Mouse (Mus musculus) Muller cell, postnatal 12 days (primary cell): ENCODE measurements around the gene Cldn5.

Experiments
- DNase-seq: peaks from one replicate; pipeline ENCODE4 v3.0.0-alpha.2; 2015; ENCODE audit errors: inconsistent ontology term

The Cldn5 gene

DNA sequence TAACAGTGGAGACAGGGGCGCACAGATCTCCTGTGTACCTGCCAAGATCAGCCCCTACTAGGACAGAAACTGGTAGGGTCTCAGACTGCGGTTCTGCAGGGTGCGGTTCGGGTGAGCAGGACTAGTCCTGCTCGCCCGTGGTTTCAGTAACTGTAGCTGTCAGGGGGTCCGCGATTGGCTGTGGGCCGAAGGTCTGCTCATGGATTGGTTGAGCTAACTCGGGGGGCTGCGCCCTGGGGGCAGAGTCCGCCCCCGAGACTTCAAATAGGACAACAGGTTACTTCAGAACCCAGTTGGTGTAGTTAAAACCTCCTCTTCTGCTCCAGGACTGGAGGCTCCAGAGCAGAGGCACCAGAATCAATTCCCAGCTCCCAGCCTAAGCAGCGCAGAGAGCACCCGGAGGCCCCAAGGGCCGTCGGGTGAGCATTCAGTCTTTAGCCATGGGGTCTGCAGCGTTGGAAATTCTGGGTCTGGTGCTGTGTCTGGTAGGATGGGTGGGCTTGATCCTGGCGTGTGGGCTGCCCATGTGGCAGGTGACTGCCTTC, at the start of gene Cldn5:
Gene Cldn5, plus strand, starts transcription at position 292 of the 545 bp plus-strand sequence.
- no peak for DNase-seq

DNA sequence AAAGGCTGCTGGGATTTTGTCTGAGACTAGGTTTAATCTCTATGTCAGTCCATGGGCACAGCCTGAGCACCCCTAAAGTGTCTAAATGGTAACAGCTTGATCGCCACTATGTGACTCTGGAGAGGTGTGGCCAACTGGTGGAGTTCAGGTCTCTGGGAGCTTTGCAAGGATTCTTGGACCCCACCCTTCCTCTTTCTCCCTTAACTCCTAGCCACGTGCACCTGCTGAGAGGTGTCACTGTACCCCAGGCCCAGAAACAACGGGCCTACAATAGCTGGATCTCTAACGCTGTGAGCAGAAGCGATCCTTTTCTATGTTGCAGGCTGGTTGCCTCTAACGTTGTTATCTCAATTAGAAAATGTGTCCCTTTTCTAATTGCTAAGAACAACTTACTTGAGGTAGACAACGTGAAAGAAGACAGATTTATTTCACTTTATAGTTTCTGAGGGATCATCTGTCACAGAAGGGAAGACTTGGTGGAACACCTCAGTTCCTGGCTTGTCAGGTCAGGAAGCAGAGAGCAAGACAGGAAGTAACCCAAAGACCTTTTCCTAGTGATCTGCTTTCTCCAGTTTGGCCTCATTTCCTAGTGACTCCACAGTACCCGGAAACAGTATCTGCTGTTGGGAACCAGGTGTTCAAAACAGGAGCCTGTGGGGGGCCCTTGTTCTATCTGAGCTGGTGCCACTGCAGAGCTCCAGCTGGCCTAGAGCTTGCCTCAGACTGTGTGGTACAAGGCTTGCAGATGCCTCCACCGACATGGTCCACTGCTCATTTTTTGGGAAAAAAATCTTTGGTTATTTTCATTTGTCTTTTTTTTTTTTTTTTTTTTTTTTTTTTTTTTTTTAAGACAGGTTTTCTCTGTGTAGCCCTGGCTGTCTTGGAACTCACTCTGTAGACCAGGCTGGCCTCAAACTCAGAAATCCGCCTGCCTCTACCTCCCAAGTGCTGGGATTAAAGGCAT, 48.8 kb upstream of the Cldn5 start:
- no peak for DNase-seq

DNA sequence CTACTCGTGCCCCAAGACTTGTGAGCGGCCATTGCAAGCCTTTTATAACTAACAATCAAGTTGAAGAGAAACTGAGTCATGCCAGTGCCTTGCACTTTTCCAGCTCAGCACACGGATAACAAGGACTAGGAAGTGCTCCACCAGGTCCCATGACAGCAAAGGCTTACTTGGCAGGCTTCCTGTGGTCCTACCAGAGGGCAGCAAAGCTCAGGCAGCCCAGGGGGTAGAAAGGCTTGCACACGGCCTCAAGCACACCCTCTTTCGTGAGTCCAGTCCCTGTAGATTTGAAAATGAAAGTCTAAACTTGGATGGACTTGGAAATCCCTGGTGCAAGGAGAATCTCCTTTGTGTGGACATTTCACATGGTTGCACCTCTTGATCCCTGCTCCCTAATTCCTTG, 47.5 kb upstream of the Cldn5 start:
- no peak for DNase-seq

DNA sequence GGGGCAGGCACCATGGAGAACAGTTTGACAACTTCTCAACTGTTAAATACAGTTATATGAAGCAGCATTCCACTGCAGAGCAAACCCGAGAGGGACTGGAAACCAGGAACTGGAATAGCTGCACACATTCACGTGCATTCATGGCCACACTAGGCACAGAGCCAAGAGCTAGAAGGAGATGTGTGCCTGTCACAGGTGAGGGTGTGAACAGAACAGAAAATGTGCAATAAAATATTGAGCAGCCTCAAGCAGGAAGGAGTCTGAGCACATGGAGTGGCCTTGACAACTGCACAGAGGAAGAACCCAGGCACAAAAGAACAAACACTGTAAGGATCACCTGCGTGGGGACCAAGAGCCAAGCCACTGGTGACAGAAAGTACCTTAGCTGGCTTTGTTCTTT, 46.0 kb upstream of the Cldn5 start:
- no peak for DNase-seq

DNA sequence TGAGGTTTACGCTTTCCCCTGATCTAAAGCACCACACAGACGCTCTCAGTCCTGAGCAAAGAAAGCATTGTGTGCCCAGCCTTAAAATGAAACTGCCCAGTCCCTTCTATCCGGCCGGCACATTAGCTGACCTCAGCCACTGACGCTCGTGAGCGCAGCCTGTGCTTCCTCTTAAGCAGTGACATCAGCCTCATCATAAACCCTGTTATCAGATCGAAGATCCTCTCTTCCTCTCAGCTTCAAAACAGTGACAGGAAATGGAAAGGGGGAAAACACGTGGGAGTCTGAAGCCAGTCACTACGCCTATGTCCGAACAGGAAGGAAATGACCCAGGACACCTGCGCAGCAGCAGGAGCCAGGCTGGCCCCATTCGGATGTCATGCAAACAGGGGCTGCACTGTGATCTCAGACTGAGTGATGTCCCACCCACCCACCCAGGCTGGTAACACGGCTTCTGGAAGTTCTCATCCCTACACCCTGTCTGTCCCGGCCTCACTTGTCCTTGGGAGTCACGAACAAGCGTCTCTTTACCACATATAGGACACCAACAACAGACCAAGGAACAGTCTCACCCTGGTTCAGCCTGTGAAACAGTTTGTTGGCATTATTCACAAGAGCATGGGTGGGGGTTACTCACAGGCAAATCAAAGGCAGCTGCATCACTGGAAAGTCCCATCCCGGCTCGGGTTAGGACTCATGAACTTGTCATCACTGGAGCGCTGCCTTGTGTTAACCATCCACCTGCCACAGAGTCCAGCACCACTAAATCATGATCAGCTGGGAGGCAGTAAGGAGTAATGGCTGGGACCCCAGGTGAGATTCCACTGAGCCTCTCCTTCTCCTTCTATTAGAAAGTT, 43.3 kb upstream of the Cldn5 start:
- DNase-seq = peak; percentile 33

DNA sequence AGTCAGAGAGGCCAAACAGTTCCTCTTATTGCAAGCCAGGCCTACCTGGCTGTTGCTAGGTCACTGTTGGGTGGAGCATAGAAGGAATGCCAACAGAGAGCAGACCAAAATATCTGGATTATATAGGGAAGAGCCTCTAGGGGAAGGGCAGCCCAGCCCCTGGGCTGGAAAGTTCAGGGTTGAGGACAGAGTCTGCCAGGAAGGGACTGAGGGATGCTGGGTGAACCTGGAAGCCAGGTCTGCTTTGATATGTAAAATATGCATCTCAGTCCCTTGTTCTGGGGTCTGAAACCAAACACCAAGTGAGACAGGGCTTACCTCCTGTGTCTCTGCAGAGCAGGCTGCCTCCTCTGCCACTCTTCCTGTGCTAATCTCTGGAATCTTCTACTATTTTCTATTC, 38.3 kb upstream of the Cldn5 start:
- no peak for DNase-seq

DNA sequence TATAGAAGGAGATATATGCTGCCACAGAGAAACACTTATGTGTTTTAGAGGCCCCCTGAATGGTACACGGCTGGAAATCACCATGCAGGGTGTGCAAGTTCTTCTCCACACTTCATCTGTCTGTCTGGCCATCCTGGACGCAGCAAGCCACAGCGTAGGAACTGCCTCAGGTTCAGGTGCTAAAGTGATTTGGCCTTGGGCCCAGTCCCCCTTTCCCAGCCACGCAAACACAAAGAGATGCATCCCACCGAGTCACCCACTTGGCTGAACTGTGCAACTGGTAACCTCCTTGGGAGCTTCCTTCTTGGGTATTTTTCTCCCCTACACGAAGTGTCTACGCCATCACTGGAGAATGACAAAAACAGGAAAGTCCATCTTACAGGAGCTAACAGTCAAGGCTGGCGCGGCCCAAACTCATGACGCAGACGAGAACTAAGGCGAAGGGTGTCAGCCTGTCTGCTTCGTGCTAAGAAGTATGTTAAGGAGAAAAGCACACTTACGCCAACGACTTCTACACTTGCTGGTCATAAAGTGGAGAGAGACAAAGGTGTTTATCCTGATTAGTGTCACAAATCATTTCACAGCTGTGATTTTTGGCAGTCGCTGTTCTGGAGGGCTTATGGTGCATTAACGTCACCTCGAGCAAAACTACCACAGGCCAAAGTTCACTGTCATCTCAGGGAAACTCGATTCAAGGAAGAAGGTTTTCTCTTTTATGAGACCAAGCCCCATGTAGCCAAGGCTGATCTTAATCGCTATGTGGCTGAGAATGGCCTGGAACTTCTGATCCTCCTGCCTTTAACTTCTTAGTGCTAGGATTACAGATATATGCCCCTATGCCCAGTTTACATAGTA, 30.2 kb upstream of the Cldn5 start:
- DNase-seq = no peak

DNA sequence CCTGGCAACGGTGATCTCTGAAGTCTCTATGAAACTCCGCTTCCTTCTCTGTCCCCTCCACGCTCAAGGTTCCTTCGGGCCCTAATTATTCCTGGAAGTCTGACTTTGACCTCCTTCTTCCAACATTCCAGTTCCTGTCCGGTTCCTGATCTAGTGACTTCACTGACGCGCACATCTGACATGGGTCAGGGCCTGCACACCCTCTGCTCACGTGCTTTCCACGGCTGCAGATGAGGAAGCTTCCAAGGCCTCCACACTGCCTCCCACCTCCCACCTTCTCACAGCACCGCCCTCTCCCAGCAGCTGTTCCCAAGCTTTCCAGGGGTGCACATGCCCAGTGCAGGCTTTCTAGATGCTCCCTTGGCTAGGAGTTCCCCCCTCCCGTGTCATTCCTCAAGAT, 25.5 kb upstream of the Cldn5 start:
- no peak for DNase-seq

DNA sequence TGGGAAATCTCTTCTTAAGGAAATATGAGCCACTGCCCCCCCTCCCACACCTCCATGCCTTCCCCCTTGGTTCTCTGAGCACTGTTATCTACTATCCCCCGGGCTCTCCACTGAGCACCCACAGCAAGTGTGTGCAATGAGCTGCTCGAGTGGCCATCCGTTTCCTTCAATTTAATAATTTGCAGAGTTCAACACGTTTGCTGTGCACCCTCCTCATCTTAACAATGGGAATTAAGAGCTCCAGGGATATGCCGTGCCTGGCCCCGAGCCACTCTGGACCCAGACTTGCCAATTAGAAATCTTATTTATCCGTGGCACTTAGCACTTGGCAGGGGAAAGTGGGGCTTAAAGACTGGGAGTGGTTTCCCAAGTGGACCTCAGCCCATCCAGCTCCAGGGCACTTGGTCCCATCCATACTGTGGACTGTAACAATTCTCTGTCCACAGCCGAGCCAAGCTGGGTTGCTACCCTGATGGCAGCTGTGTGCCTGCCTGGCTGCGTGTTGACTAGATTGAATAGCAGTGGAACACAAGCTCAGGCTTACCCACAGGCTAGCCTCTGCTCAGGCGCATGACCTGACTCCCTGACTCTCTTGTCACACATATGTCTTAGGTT, 24.7 kb upstream of the Cldn5 start:
- no peak for DNase-seq

DNA sequence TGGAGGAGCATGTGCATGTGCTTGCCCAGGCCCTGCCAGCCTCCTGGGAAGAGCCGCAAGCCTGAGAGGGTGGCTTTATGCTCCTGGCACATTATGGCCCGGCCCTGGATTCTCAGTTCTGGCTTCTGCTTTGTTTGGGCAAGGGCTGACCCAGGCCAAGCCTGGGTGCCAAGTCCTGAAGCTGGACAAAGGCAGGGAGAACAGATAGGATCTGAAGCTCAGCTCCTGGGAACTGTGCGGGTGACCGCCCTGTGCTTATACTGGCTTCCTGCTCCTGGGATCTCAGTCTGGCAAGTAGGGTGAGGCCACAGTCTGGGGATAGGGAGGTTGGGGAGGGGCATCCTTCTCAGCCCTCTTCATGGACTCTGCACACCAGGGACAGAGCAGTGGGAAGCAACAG, 14.9 kb upstream of the Cldn5 start:
- DNase-seq = no peak

DNA sequence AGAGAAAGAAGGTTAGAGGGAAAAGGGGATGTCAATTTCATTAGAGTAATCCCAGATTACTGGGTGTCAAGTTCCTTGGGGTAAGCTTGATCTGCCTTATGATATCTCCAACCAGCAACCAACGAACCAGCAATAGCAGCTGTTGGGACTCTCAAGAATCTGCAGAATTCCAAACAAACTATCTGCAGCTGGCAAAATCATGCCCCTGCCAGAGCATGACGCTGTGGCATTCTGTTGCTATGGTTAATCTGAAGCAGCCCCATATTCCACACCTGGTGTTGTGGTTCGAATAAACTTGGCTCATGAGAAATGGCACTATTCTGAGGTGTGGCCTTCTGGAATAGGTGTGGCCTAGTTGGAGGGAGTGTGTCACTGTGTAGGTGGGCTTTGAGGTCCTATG, 13.7 kb upstream of the Cldn5 start:
- DNase-seq = no peak

DNA sequence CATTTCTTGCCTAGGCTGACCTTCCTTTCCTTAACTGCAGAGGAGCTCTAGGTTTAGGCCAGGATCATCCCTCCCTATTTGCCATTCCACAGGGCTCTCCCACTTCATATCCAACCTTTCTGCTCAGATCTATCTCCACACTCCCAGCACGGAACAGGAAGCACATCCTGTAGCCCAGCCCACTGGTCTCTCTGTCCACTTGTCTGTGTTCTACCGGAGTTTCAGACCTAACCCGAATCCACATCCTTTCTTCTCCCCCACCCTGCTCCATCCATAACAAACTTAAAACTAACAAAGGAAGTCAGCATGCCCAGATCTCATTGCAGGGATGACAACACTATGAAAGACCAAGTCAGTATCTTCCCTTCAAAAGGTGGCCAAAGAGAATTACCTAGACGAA, 10.3 kb upstream of the Cldn5 start:
- no peak for DNase-seq

DNA sequence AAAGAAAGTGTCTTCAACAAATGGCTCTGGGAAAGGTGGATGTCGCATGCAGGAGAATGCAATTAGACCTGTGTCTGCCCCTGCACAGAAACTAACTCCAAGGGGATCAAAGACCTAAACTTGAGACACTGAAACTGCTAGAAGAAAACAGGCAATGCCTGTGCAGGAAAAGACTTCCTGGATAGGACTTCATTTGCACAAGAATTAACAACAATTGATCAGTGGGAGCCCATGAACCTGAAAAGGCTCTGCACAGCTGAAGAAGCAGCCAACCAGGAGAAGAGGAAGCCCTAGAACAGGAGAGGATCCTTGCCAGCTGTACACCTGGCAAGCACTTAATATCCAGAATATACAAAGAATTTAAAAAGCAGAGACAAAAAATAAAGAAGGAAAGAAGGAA, 7.1 kb upstream of the Cldn5 start:
- no peak for DNase-seq

DNA sequence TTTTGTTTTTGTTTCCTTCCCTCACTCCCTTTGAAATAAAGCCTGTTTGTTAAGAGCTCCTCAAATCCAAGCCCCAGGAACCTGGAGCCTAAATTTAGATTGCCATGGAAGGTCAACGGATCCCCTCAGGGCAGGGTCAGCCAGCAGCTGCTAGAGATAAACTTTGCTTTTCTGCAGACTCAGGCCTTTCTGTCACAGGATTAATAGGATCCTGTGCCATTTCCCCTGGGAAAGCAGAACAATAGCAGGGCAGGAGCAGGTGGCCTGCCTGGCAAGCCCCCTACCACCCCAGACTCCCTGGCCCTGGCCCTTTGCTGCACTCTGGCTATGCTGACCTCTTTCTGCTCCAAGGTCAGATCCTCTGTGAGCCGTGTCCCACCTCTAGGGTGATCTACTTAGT, 2.7 kb upstream of the Cldn5 start:
- no peak for DNase-seq

DNA sequence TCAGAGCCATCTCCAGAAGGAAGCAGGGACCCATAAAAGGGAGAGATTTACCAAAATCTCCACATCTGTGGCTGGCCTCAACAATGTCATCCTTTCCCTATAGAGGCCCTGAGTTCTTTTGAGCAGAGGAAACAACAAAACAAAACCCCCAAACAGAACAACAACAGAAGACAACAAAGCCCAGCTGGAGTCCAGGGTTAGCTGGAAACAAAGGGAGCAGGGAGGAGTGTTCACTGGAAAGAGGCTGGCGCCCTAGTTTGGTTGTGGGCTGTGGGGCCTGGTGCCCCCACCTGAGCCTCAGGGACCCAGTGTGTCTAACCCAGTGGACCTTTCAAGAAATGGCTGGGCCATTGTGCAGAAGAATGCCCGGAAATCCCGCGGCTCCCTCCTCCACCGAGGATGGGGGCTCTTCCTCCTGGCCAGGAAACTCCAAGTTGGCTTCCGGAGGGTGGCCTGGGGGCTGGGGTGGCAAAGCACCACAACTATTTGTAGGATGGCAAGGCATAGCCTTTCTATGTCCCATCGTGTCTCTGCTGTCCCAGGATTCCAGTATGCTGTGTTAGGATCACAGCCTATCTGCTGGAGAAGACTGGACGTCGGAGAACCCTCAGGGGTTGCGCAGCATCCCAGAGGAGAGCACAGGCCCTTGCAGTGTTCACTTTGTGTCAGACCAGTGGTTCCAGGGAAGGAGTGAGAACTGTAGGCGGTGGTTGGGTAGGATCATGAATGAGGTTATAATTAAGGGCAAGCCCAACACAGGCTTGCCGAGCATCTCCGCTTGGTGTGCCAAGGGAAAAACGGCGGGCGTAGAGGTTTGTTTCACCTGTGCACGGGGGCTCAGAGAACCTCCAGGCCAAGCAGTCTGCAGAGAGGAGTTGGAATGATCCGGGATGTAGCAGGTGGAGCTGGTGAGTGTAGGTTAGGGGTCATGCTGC, 759 bp upstream of the Cldn5 start:
- no peak for DNase-seq

DNA sequence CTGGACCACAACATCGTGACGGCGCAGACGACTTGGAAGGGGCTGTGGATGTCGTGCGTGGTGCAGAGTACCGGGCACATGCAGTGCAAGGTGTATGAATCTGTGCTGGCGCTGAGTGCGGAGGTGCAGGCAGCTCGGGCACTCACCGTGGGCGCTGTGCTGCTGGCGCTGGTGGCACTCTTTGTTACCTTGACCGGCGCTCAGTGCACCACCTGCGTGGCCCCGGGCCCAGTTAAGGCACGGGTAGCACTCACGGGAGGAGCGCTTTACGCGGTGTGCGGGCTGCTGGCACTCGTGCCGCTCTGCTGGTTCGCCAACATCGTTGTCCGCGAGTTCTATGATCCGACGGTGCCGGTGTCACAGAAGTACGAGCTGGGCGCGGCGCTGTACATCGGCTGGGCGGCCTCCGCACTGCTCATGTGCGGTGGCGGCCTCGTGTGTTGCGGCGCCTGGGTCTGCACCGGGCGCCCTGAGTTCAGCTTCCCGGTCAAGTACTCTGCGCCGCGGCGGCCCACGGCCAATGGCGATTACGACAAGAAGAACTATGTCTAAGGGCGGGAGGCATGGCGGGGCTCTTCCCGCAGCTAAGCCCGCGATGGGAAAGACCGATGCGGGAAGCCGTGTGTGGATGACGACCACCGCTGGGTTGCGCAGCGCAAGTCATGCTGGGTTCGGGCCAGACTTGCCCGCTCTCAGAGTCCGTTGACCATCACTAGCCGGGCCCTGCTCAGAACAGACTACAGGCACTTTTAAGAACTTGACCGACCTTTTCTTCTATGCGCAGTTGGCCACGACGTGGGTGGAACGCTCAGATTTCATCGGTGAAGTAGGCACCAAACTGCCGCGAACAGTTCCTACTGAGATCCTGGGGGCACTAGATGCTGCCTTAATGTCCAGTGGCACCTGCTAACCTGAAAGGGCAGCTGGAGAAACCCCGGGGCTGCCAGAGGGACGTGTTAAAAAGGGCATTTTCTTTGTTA, 744 bp downstream of the Cldn5 start:
- DNase-seq = peak; percentile 40

DNA sequence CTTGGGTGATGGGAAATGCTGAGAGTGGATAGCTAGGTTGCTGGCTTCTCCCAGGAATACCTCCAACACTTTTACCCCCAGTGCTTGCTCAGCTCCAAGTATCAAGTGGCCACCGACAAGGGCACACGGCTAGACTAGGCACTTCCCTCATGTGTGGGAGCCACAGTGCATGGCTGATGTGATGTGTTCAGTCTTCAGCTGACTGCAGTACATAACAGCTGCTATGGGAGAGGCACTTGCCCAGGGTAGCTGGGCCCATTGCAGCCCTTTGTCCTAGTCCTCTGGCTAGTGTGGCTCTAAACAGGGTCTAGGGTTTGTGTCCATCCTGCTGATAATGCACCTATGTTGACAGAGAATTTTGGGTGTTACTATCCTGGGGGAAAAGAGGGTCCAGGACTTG, 1.8 kb downstream of the Cldn5 start:
- DNase-seq = no peak

DNA sequence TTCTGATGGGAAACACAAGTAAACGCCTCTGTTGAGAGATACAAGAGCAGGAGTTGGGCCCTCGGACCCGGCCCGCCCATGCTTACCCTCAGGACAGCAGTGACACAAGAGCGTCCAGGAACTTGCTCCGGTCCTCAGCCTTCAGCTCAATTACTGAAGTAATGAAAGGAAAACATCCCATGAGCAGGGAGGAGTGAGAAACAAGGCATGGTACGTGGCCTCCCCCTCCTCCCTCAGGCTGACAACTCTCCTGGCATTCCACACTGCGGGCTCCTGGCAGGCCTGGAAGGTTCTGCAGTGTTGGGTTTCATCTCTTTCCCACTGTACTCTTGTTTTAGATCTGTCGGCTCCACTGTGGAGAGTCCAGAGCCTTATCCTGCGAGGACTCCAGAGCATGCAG, 5.2 kb downstream of the Cldn5 start:
- no peak for DNase-seq

DNA sequence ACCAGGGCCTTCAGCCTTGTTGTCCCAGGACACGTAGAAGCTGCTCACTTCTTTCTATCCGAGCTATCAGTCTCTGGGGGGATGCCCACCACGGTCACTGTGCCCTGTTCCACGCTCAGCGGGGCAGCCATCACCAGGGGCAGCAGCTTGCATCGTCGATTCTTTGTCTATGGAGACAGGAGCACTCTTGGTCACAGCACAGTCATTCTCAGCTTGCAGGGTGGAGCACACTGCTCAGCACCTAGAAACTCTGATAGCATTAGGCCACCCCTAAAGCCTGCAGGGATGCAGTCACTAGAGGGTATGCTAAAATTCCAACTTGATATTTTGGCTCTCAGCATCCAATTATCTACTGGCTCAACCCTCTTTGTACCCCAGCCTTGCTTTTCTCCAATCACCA, 8.4 kb downstream of the Cldn5 start:
- DNase-seq = no peak
